Mouse (Mus musculus) CH12.LX (cell line): ENCODE results near the gene Dpf3. TPM values are rescaled to one million over a fixed set of nuclear protein-coding genes. Genes with fewer than 3 reads are reported as not detected.

Experiments used
- DNase-seq: peaks from one replicate; pipeline ENCODE4 v3.0.0-alpha.2; 2013; ENCODE audit errors: extremely low read depth
- H3K27ac ChIP-seq: 2 replicates; pipeline ENCODE4 v1.5.1; 2012; ENCODE audit warnings: low read depth, mild to moderate bottlenecking, control low read depth, moderate library complexity; ENCODE audit not compliant: insufficient read depth
- H3K27me3 ChIP-seq: replicated peaks from 2 replicates; pipeline ENCODE3; 2012; ENCODE audit warnings: inconsistent platforms
- H3K36me3 ChIP-seq, 2 experiments: replicated peaks in 1 of 2; 2 replicates each; pipeline versions ENCODE3 to v1.6.1; 2012; ENCODE audit warnings: inconsistent platforms in 1 of 2, low read length in 1 of 2, mild to moderate bottlenecking in 1 of 2, mixed read lengths in 1 of 2, moderate library complexity in 1 of 2; ENCODE audit not compliant: control insufficient read depth in 1 of 2, insufficient read depth in 1 of 2
- H3K4me1 ChIP-seq, 2 experiments: 2 replicates each; pipeline ENCODE4 v1.6.1; 2012; ENCODE audit warnings: inconsistent platforms in 1 of 2, moderate library complexity in 1 of 2; ENCODE audit not compliant: insufficient read depth in 2 of 2, control insufficient read depth in 1 of 2
- H3K4me2 ChIP-seq: 2 replicates; pipeline ENCODE4 v1.6.1; 2012; ENCODE audit warnings: low read depth, mild to moderate bottlenecking, control low read depth; ENCODE audit not compliant: poor library complexity, insufficient read depth, severe bottlenecking
- H3K4me3 ChIP-seq, 3 experiments: fragments of 150-350 bp in 1 of 3; sonication (generic) in 1 of 3; replicated peaks in 1 of 3; 2 replicates each; pipeline versions ENCODE3 to v1.5.1; 2011 to 2012; ENCODE audit warnings: low read depth in 2 of 3, low read length in 2 of 3, mild to moderate bottlenecking in 2 of 3, moderate library complexity in 2 of 3, control low read depth in 1 of 3, improper control_type of control experiment in 1 of 3, inconsistent platforms in 1 of 3, mixed read lengths in 1 of 3; ENCODE audit not compliant: poor library complexity in 1 of 3
- H3K79me2 ChIP-seq: replicated peaks from 2 replicates; pipeline ENCODE4 v1.6.1; 2012; ENCODE audit warnings: mild to moderate bottlenecking, moderate library complexity; ENCODE audit not compliant: control insufficient read depth, poor library complexity, insufficient read depth, severe bottlenecking; ENCODE audit errors: extremely low read depth
- H3K9ac ChIP-seq: 2 replicates; pipeline ENCODE4 v1.6.1; 2012; ENCODE audit warnings: low read depth, mild to moderate bottlenecking, control low read depth, moderate library complexity; ENCODE audit not compliant: insufficient read depth
- H3K9me3 ChIP-seq: replicated peaks from 2 replicates; pipeline ENCODE3; 2012; ENCODE audit warnings: low read length, inconsistent platforms, mixed read lengths
- BHLHE40 ChIP-seq: IDR thresholded peaks from 2 replicates; pipeline ENCODE4 v1.6.1; 2011; ENCODE audit warnings: mild to moderate bottlenecking, low read depth, low read length, improper control_type of control experiment
- CHD1 ChIP-seq: IDR thresholded peaks from 2 replicates; pipeline ENCODE4 v1.6.1; 2012; ENCODE audit warnings: low read depth, low read length, improper control_type of control experiment, inconsistent platforms
- EP300 ChIP-seq: IDR thresholded peaks from 2 replicates; pipeline ENCODE4 v1.6.1; 2011; ENCODE audit warnings: low read length, improper control_type of control experiment
- ETS1 ChIP-seq: conservative IDR thresholded peaks from 2 replicates; pipeline ENCODE4 v1.6.1; 2012; ENCODE audit warnings: low read depth, mild to moderate bottlenecking, inconsistent platforms, low read length, improper control_type of control experiment, moderate library complexity
- JUN ChIP-seq: IDR thresholded peaks from 2 replicates; pipeline ENCODE4 v1.6.1; 2011; ENCODE audit warnings: low read depth, mild to moderate bottlenecking, low read length, improper control_type of control experiment, moderate library complexity; ENCODE audit not compliant: insufficient read depth
- JUND ChIP-seq: conservative IDR thresholded peaks from 2 replicates; pipeline ENCODE4 v1.6.1; 2011; ENCODE audit warnings: low read depth, low read length, improper control_type of control experiment
- KAT2A ChIP-seq: IDR thresholded peaks from 2 replicates; pipeline ENCODE4 v1.6.1; 2012; ENCODE audit warnings: low read length, improper control_type of control experiment, inconsistent platforms; ENCODE audit not compliant: insufficient replicate concordance
- MAX ChIP-seq: IDR thresholded peaks from 2 replicates; pipeline ENCODE4 v1.6.1; 2011; ENCODE audit warnings: low read length, improper control_type of control experiment
- MYC ChIP-seq: IDR thresholded peaks from 2 replicates; pipeline ENCODE4 v1.6.1; 2011; ENCODE audit warnings: low read depth, mild to moderate bottlenecking, improper control_type of control experiment, low read length
- NELFE ChIP-seq: IDR thresholded peaks from 2 replicates; pipeline ENCODE4 v1.6.1; 2011; ENCODE audit warnings: low read depth, low read length, improper control_type of control experiment
- POLR2A ChIP-seq: IDR thresholded peaks from 2 replicates; pipeline ENCODE4 v1.6.1; 2011; ENCODE audit warnings: low read depth, mild to moderate bottlenecking, improper control_type of control experiment, low read length
- RAD21 ChIP-seq: IDR thresholded peaks from 2 replicates; pipeline ENCODE4 v1.6.1; 2011; ENCODE audit warnings: low read depth, mild to moderate bottlenecking, low read length, improper control_type of control experiment, moderate library complexity
- SMC3 ChIP-seq: IDR thresholded peaks from 2 replicates; pipeline ENCODE4 v1.6.1; 2011; ENCODE audit warnings: low read depth, low read length, improper control_type of control experiment
- TCF12 ChIP-seq: IDR thresholded peaks from 2 replicates; pipeline ENCODE4 v1.6.1; 2014; ENCODE audit warnings: low read depth, mild to moderate bottlenecking, inconsistent platforms, low read length, improper control_type of control experiment
- USF1 ChIP-seq: IDR thresholded peaks from 2 replicates; pipeline ENCODE4 v1.6.1; 2014; ENCODE audit warnings: low read depth, mild to moderate bottlenecking, inconsistent platforms, low read length, improper control_type of control experiment
- USF2 ChIP-seq: conservative IDR thresholded peaks from 2 replicates; pipeline ENCODE4 v1.6.1; 2011; ENCODE audit warnings: low read depth, low read length, improper control_type of control experiment
- ZC3H11A ChIP-seq: IDR thresholded peaks from 2 replicates; pipeline ENCODE4 v1.6.1; 2012; ENCODE audit warnings: low read depth, mild to moderate bottlenecking, inconsistent platforms, low read length, improper control_type of control experiment
- ZKSCAN1 ChIP-seq: IDR thresholded peaks from 2 replicates; pipeline ENCODE4 v1.6.1; 2012; ENCODE audit warnings: low read depth, inconsistent platforms, low read length, improper control_type of control experiment, borderline replicate concordance
- dilution Hi-C: fragments of 300-500 bp; cut with MboI; formaldehyde crosslinking; loops from 2 replicates; pipeline ENCODE4 v1.14.3; 2020; ENCODE audit warnings: low sequenced_read_pairs; ENCODE audit not compliant: extremely low pct_unique_long_range_greater_than_20kb, extremely low pct_ligation_motif_present
- in situ Hi-C: fragments of 300-500 bp; cut with MboI; formaldehyde crosslinking; loops from 3 replicates; pipeline ENCODE4 v1.14.3; 2019; ENCODE audit warnings: low sequenced_read_pairs, low pct_ligation_motif_present, low pct_unique_long_range_greater_than_20kb, mixed read lengths
- polyA plus RNA-seq: library from polyadenylated mRNA; unstranded; fragments of >175 nt; gene quantifications from 2 replicates; pipeline ENCODE4 v1.2.1, GENCODE M21; 2012; ENCODE audit warnings: low read depth; ENCODE audit not compliant: insufficient read length
- total RNA-seq, 2 experiments: library from RNA; depleted of rRNA; stranded (reverse); fragments of 300-350 nt in 1 of 2; fragments of >200 nt in 1 of 2; gene quantifications; 2 replicates each; pipeline ENCODE4 v1.2.3; 2012 to 2014

Gene Dpf3
- total and polyA plus RNA-seq, 3 experiments: 0.42 to 1.2 (median 1.2) TPM

GRCm38 (mm10) chr12:83232916-83233315 lies 254.6 kb downstream of the Dpf3 start:
- no peak for DNase-seq
- H3K4me3 ChIP-seq: no peak overlapping the region
- TF ChIP-seq RAD21 (no peak), TCF12 (no peak), USF1 (no peak)
- TF ChIP-seq, all 38 proteins: peak for 0
- Histone ChIP-seq H3K36me3 (no peaks in the 10 kb centered on the region), H3K4me2 (no peak overlapping the region), H3K27ac (no peak overlapping the region), H3K79me2 (no peaks in the 10 kb centered on the region), H3K9ac (no peak overlapping the region), H3K4me1 (peaks cover 2 to 20% of the 10 kb centered on the region in 2 experiments; a peak in 2 of 4 replicates), H3K9me3 (no peaks in the 10 kb centered on the region), H3K27me3 (no peaks in the 10 kb centered on the region)
- in situ Hi-C loops: no loop called here
- dilution Hi-C loops: no loop called here

- peak; percentile 37 for DNase-seq
- Histone ChIP-seq H3K4me1 (peaks cover 2 to 20% of the 10 kb centered on the region in 2 experiments; a peak in 2 of 4 replicates), H3K9me3 (no peaks in the 10 kb centered on the region), H3K36me3 (no peaks in the 10 kb centered on the region), H3K79me2 (no peaks in the 10 kb centered on the region), H3K4me3 (no peak overlapping the region), H3K27me3 (no peaks in the 10 kb centered on the region), H3K9ac (no peak overlapping the region), H3K27ac (no peak overlapping the region), H3K4me2 (no peak overlapping the region)
- TF ChIP-seq TCF12 (no peak), EP300 (no peak), JUN (no peak), POLR2A (no peak), JUND (no peak), SMC3 (no peak), NELFE (no peak), ZKSCAN1 (no peak), USF2 (no peak), MAX (no peak), KAT2A (no peak), ETS1 (no peak), CHD1 (no peak), BHLHE40 (no peak), ZC3H11A (no peak), MYC (no peak)
- in situ Hi-C loops: no loop called here
- dilution Hi-C loops: no loop called here
Measured at GRCm38 (mm10) chr12:83231258-83231657, 256.3 kb downstream of the Dpf3 start.
